Mouse (Mus musculus): ENCODE measurements around the gene Rlf.
"Not testable (repeated sequence)": the region's sequence is repeated elsewhere in the genome, so short reads cannot be mapped to it uniquely, and the experiment has no call there.

The Rlf gene

DNA sequence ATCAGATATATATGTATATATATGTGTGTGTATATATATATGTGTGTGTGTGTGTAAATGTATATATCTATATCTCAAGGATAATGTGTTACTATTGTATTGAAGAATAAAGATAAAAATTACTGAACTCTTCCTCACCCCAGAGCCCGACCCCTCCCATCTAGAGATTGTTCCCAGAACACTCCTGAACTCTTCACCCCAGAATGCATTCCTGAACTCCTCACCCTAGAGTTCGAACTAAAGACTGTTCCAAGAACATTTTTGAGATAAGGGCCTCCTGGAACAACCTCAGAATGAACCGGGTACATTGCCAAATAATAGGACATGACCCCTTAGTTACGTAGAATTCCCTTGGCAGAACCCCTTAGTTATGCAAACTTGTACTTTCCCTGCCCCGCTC, 48.2 kb downstream of the Rlf start:
- DNase-seq (ENCODE audit: low spot score in 2 of 2), result not testable (repeated sequence)

- no peak for DNase-seq (ENCODE audit: low spot score in 2 of 2)
Observed at GRCm38 (mm10) chr4:121163501-121164030, 51.3 kb downstream of the Rlf start.

GRCm38 (mm10) chr4:121109126-121109525, 105.8 kb downstream of the Rlf start, which contains the start of gene Tmco2:
TSS of gene Tmco2 (minus strand) at chr4:121109226.
- DNase-seq (ENCODE audit: low spot score in 2 of 2), result no peak

GRCm38 (mm10) chr4:121103304-121103703, 111.6 kb downstream of the Rlf start:
- DNase-seq (ENCODE audit: low spot score in 2 of 2), result no peak

- peak; percentile 73 to 75 for DNase-seq (ENCODE audit: low spot score in 2 of 2)
Observed at GRCm38 (mm10) chr4:121097650-121098378, 117.1 kb downstream of the Rlf start, which contains the start of gene Zmpste24. TSS of gene Zmpste24 (minus strand) at chr4:121098241.
